Mouse (Mus musculus): ENCODE measurements at regions not wholly inside any gene's neighbourhood (a gene's known extent, or its start where the extent isn't known, plus 50 kb on each side); places are given as distances from the start of the nearest gene placed in this dataset.

- ATAC-seq (replicated peaks; ENCODE audit: low FRiP score, low TSS enrichment, low read depth), result no peak
These were observed 126.1 kb upstream of the Adamts5 start for GRCm38 (mm10) chr16:86027700-86028099.

GRCm38 (mm10) chr16:86015336-86015735 is 113.7 kb upstream of the Adamts5 start:
- H3K27me3 ChIP-seq (replicated peaks; ENCODE audit: control insufficient read depth, insufficient read depth, low read length), result no peaks in the 10 kb centered on the region
- H3K9ac ChIP-seq (ENCODE audit: low read length), result no peak overlapping the region
- H3K27ac ChIP-seq (ENCODE audit: low read depth), result no peak overlapping the region
- no peaks in the 10 kb centered on the region for H3K36me3 ChIP-seq (ENCODE audit: control insufficient read depth, insufficient read depth, low read length)
- H3K4me2 ChIP-seq (ENCODE audit: low read length), result no peak overlapping the region
- DNase-seq (ENCODE audit: low spot score) (no peak), ATAC-seq (replicated peaks; ENCODE audit: low FRiP score, low TSS enrichment, low read depth) (no peak)
- H3K4me1 ChIP-seq (replicated peaks; ENCODE audit: control insufficient read depth, insufficient read depth, low read length), result no peaks in the 10 kb centered on the region
- no peaks in the 10 kb centered on the region for H3K9me3 ChIP-seq (ENCODE audit: control insufficient read depth, low read length)
- WGBS, result 80% methylated on average over 1 of the region's 1 CpGs
- no peak overlapping the region for H3K4me3 ChIP-seq (ENCODE audit: low read depth, low read length)

More at GRCm38 (mm10) chr16:86027700-86028099, 126.1 kb upstream of the Adamts5 start:
- H3K27ac ChIP-seq (ENCODE audit: low read depth), result no peak overlapping the region
- WGBS, result 32% methylated on average over 2 of the region's 2 CpGs
- no peaks in the 10 kb centered on the region for H3K27me3 ChIP-seq (replicated peaks; ENCODE audit: control insufficient read depth, insufficient read depth, low read length)
- no peak overlapping the region for H3K4me3 ChIP-seq (ENCODE audit: low read depth, low read length)
- no peaks in the 10 kb centered on the region for H3K4me1 ChIP-seq (replicated peaks; ENCODE audit: control insufficient read depth, insufficient read depth, low read length)
- no peak for DNase-seq (ENCODE audit: low spot score)
- H3K36me3 ChIP-seq (ENCODE audit: control insufficient read depth, insufficient read depth, low read length), result no peaks in the 10 kb centered on the region
- H3K9ac ChIP-seq (ENCODE audit: low read length), result no peak overlapping the region
- H3K4me2 ChIP-seq (ENCODE audit: low read length), result no peak overlapping the region
- no peaks in the 10 kb centered on the region for H3K9me3 ChIP-seq (ENCODE audit: control insufficient read depth, low read length)

GRCm38 (mm10) chr16:86011051-86011450 is 109.4 kb upstream of the Adamts5 start:
- Histone ChIP-seq H3K4me2 (ENCODE audit: low read length) (no peak overlapping the region), H3K27ac (ENCODE audit: low read depth) (no peak overlapping the region), H3K9ac (ENCODE audit: low read length) (no peak overlapping the region), H3K27me3 (replicated peaks; ENCODE audit: control insufficient read depth, insufficient read depth, low read length) (no peaks in the 10 kb centered on the region), H3K4me1 (replicated peaks; ENCODE audit: control insufficient read depth, insufficient read depth, low read length) (no peaks in the 10 kb centered on the region), H3K4me3 (ENCODE audit: low read depth, low read length) (no peak overlapping the region), H3K36me3 (ENCODE audit: control insufficient read depth, insufficient read depth, low read length) (no peaks in the 10 kb centered on the region), H3K9me3 (ENCODE audit: control insufficient read depth, low read length) (no peaks in the 10 kb centered on the region)
- 90% methylated on average over 5 of the region's 5 CpGs for WGBS
- no peak for ATAC-seq (replicated peaks; ENCODE audit: low FRiP score, low TSS enrichment, low read depth)
- DNase-seq (ENCODE audit: low spot score), result no peak

GRCm38 (mm10) chr16:86009638-86010329 is 108.2 kb upstream of the Adamts5 start:
- ATAC-seq (replicated peaks; ENCODE audit: low FRiP score, low TSS enrichment, low read depth) (no peak), DNase-seq (ENCODE audit: low spot score) (no peak)
- Histone ChIP-seq H3K27ac (ENCODE audit: low read depth) (no peak overlapping the region), H3K4me3 (ENCODE audit: low read depth, low read length) (no peak overlapping the region), H3K27me3 (replicated peaks; ENCODE audit: control insufficient read depth, insufficient read depth, low read length) (no peaks in the 10 kb centered on the region), H3K4me1 (replicated peaks; ENCODE audit: control insufficient read depth, insufficient read depth, low read length) (no peaks in the 10 kb centered on the region), H3K9me3 (ENCODE audit: control insufficient read depth, low read length) (no peaks in the 10 kb centered on the region), H3K9ac (ENCODE audit: low read length) (no peak overlapping the region), H3K4me2 (ENCODE audit: low read length) (no peak overlapping the region), H3K36me3 (ENCODE audit: control insufficient read depth, insufficient read depth, low read length) (no peaks in the 10 kb centered on the region)
- WGBS, result 60% methylated on average over 3 of the region's 3 CpGs

GRCm38 (mm10) chr16:86007799-86008198 is 106.2 kb upstream of the Adamts5 start:
- WGBS, result 79% methylated on average over 1 of the region's 1 CpGs
- no peak overlapping the region for H3K4me3 ChIP-seq (ENCODE audit: low read depth, low read length)
- DNase-seq (ENCODE audit: low spot score) (no peak), ATAC-seq (replicated peaks; ENCODE audit: low FRiP score, low TSS enrichment, low read depth) (no peak)
- no peaks in the 10 kb centered on the region for H3K27me3 ChIP-seq (replicated peaks; ENCODE audit: control insufficient read depth, insufficient read depth, low read length)
- no peak overlapping the region for H3K4me2 ChIP-seq (ENCODE audit: low read length)
- H3K9me3 ChIP-seq (ENCODE audit: control insufficient read depth, low read length), result no peaks in the 10 kb centered on the region
- H3K27ac ChIP-seq (ENCODE audit: low read depth), result no peak overlapping the region
- no peaks in the 10 kb centered on the region for H3K4me1 ChIP-seq (replicated peaks; ENCODE audit: control insufficient read depth, insufficient read depth, low read length)
- H3K9ac ChIP-seq (ENCODE audit: low read length), result no peak overlapping the region
- no peaks in the 10 kb centered on the region for H3K36me3 ChIP-seq (ENCODE audit: control insufficient read depth, insufficient read depth, low read length)

GRCm38 (mm10) chr16:86000846-86001245 is 99.2 kb upstream of the Adamts5 start:
- H3K9me3 ChIP-seq (ENCODE audit: control insufficient read depth, low read length), result no peaks in the 10 kb centered on the region
- H3K9ac ChIP-seq (ENCODE audit: low read length), result no peak overlapping the region
- no peaks in the 10 kb centered on the region for H3K27me3 ChIP-seq (replicated peaks; ENCODE audit: control insufficient read depth, insufficient read depth, low read length)
- ATAC-seq (replicated peaks; ENCODE audit: low FRiP score, low TSS enrichment, low read depth), result no peak
- no peak for DNase-seq (ENCODE audit: low spot score)
- H3K4me2 ChIP-seq (ENCODE audit: low read length), result no peak overlapping the region
- WGBS, result 88% methylated on average over 1 of the region's 1 CpGs
- no peaks in the 10 kb centered on the region for H3K36me3 ChIP-seq (ENCODE audit: control insufficient read depth, insufficient read depth, low read length)
- H3K4me1 ChIP-seq (replicated peaks; ENCODE audit: control insufficient read depth, insufficient read depth, low read length), result no peaks in the 10 kb centered on the region
- no peak overlapping the region for H3K27ac ChIP-seq (ENCODE audit: low read depth)
- no peak overlapping the region for H3K4me3 ChIP-seq (ENCODE audit: low read depth, low read length)

GRCm38 (mm10) chr16:85985841-85986240 is 84.2 kb upstream of the Adamts5 start:
- Histone ChIP-seq H3K4me1 (replicated peaks; ENCODE audit: control insufficient read depth, insufficient read depth, low read length) (no peaks in the 10 kb centered on the region), H3K4me3 (ENCODE audit: low read depth, low read length) (no peak overlapping the region), H3K27me3 (replicated peaks; ENCODE audit: control insufficient read depth, insufficient read depth, low read length) (no peaks in the 10 kb centered on the region), H3K9me3 (ENCODE audit: control insufficient read depth, low read length) (no peaks in the 10 kb centered on the region), H3K27ac (ENCODE audit: low read depth) (no peak overlapping the region), H3K36me3 (ENCODE audit: control insufficient read depth, insufficient read depth, low read length) (no peaks in the 10 kb centered on the region), H3K4me2 (ENCODE audit: low read length) (no peak overlapping the region), H3K9ac (ENCODE audit: low read length) (no peak overlapping the region)
- DNase-seq (ENCODE audit: low spot score), result no peak
- 76% methylated on average over 2 of the region's 2 CpGs for WGBS
- no peak for ATAC-seq (replicated peaks; ENCODE audit: low FRiP score, low TSS enrichment, low read depth)

GRCm38 (mm10) chr16:85977102-85977501 is 75.5 kb upstream of the Adamts5 start:
- no peaks in the 10 kb centered on the region for H3K36me3 ChIP-seq (ENCODE audit: control insufficient read depth, insufficient read depth, low read length)
- DNase-seq (ENCODE audit: low spot score) (no peak), ATAC-seq (replicated peaks; ENCODE audit: low FRiP score, low TSS enrichment, low read depth) (no peak)
- H3K4me1 ChIP-seq (replicated peaks; ENCODE audit: control insufficient read depth, insufficient read depth, low read length), result no peaks in the 10 kb centered on the region
- H3K9me3 ChIP-seq (ENCODE audit: control insufficient read depth, low read length), result no peaks in the 10 kb centered on the region
- H3K4me2 ChIP-seq (ENCODE audit: low read length), result no peak overlapping the region
- WGBS, result 74% methylated on average over 2 of the region's 2 CpGs
- H3K9ac ChIP-seq (ENCODE audit: low read length), result no peak overlapping the region
- H3K27me3 ChIP-seq (replicated peaks; ENCODE audit: control insufficient read depth, insufficient read depth, low read length), result no peaks in the 10 kb centered on the region
- no peak overlapping the region for H3K27ac ChIP-seq (ENCODE audit: low read depth)
- H3K4me3 ChIP-seq (ENCODE audit: low read depth, low read length), result no peak overlapping the region

- peaks cover 3% of the 10 kb centered on the region; the same call in 1 of the 2 replicates for H3K4me1 ChIP-seq (replicated peaks; ENCODE audit: control insufficient read depth, insufficient read depth, low read length)
- ATAC-seq (replicated peaks; ENCODE audit: low FRiP score, low TSS enrichment, low read depth) (no peak), DNase-seq (ENCODE audit: low spot score) (no peak)
- no peak overlapping the region for H3K4me3 ChIP-seq (ENCODE audit: low read depth, low read length)
- 30% methylated on average over 4 of the region's 4 CpGs for WGBS
- H3K9me3 ChIP-seq (ENCODE audit: control insufficient read depth, low read length), result no peaks in the 10 kb centered on the region
- H3K27me3 ChIP-seq (replicated peaks; ENCODE audit: control insufficient read depth, insufficient read depth, low read length), result no peaks in the 10 kb centered on the region
- no peak overlapping the region for H3K4me2 ChIP-seq (ENCODE audit: low read length)
- no peak overlapping the region for H3K27ac ChIP-seq (ENCODE audit: low read depth)
- no peaks in the 10 kb centered on the region for H3K36me3 ChIP-seq (ENCODE audit: control insufficient read depth, insufficient read depth, low read length)
- H3K9ac ChIP-seq (ENCODE audit: low read length), result no peak overlapping the region
These were observed 65.3 kb upstream of the Adamts5 start for GRCm38 (mm10) chr16:85966892-85967444.

Data from intestine, embryonic 14.5 days (tissue).